Mouse (Mus musculus): ENCODE measurements around the gene Anapc11. TPM values are rescaled to one million over a fixed set of nuclear protein-coding genes. Genes with fewer than 3 reads are reported as not detected.

Gene Anapc11
- total and polyA plus RNA-seq, 3 experiments, result 69.3 to 212 (median 83.8) TPM

DNA sequence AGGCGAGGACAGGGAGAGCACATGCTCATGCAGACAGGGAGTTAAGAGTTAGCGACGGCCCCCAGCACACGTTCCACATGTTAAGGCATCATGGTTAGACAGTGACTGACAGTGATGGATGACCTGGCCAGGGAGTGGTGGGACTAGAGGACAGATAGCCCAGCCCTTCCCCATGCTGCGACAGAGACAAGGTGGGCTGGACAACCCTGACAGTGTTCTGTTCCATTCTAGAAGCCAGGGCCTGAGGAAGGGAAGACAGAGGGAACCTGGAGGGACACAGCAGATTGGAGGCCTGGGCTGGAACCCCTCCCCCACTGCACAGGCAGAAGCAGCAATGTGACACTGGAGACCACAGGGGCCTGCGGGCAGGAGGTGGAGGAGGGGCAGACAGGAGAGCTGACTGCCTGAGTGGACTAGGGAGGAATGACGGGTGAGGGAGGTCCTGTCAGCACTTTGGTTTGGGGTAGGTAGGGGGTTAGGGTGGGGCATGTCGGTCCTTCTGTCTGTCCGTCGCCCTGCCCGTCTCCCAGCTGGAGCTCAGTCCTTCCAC, 19.5 kb upstream of the Anapc11 start:
- ATAC-seq (ENCODE audit: extremely low read depth, insufficient number of reproducible peaks, low FRiP score, poor library complexity, severe bottlenecking), result no peak
- no peaks in the 10 kb centered on the region for H3K27me3 ChIP-seq (ENCODE audit: insufficient read depth, low read length)
- no peak for TF ChIP-seq POLR2AphosphoS5 (IDR thresholded peaks at IDR 0.05; ENCODE audit: insufficient replicate concordance, low read depth, low read length)
- TF ChIP-seq GATA2 (IDR thresholded peaks at IDR 0.05; ENCODE audit: borderline replicate concordance, low read depth, low read length), result 0 out of 2 replicates have a peak, but pooled peaks have one; percentile 3
- TF ChIP-seq GATA1 (IDR thresholded peaks at IDR 0.05; ENCODE audit: borderline replicate concordance, low read length), result no peak
- TF ChIP-seq CTCF (IDR thresholded peaks at IDR 0.05; ENCODE audit: low read depth, low read length), result no peak
- peaks cover 69% of the 10 kb centered on the region for H3K4me1 ChIP-seq (ENCODE audit: insufficient read depth, low read depth, low read length)
- H3K9me3 ChIP-seq (replicated peaks), result no peaks in the 10 kb centered on the region
- peak overlapping the region; percentile 81; the same call in 1 of the 2 replicates for H3K4me3 ChIP-seq (ENCODE audit: low read depth, low read length)
- peaks cover 68% of the 10 kb centered on the region for H3K36me3 ChIP-seq (replicated peaks)
- no peak for DNase-seq (ENCODE audit: low spot score)

DNA sequence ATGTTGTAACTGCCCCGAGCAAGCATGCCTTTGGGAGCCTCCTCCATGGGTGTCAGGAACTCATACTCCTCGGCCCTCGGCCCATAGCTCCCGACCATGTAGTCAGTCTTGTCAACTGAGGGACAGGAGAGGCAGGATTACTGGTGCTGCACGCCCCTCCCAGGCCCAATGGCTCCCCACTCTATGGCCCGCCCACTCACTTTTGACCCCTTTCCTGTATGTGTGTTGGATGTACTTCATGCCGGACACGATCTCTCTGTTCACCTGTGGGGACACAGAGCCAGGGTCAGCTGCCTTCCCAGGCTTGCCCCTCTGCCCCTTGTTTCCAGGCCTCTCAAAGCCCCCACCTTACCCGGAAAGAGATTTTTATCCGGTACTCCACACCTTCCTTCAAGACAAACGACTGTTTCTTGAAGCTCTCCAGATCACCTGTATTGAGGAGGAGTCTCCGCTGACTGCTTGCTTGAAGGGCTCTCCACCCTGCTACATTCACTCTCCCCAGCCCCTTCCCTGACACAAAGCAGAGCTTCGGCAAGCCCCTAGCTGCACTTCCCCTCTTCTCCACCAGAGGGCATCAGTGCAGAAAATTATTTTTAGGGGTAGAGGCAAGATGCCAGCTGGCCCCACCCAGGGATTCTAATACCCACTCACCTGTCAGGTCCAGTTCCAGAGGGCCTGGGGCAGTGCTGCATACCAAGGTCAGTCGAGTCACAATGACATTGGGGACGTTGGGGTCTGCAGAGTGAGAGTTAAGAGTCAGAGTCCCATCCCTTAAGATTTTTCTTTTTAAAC, 18.7 kb upstream of the Anapc11 start:
- DNase-seq (ENCODE audit: low spot score) (peak; percentile 67), ATAC-seq (ENCODE audit: extremely low read depth, insufficient number of reproducible peaks, low FRiP score, poor library complexity, severe bottlenecking) (0 out of 2 replicates have a peak, but pooled peaks have one; percentile 25)
- peaks cover 65% of the 10 kb centered on the region for H3K4me1 ChIP-seq (ENCODE audit: insufficient read depth, low read depth, low read length)
- peaks cover 74% of the 10 kb centered on the region for H3K36me3 ChIP-seq (replicated peaks)
- H3K27me3 ChIP-seq (ENCODE audit: insufficient read depth, low read length), result no peaks in the 10 kb centered on the region
- TF ChIP-seq CTCF (IDR thresholded peaks at IDR 0.05; ENCODE audit: low read depth, low read length) (peak; percentile 98), GATA2 (IDR thresholded peaks at IDR 0.05; ENCODE audit: borderline replicate concordance, low read depth, low read length) (no peak)
- H3K9me3 ChIP-seq (replicated peaks), result no peaks in the 10 kb centered on the region; the same call in 1 of the 2 replicates
- peak overlapping the region; percentile 81; the same call in 1 of the 2 replicates for H3K4me3 ChIP-seq (ENCODE audit: low read depth, low read length)

- Histone ChIP-seq H3K9me3 (replicated peaks) (no peaks in the 10 kb centered on the region; the same call in 1 of the 2 replicates), H3K27me3 (ENCODE audit: insufficient read depth, low read length) (no peaks in the 10 kb centered on the region), H3K36me3 (replicated peaks) (peaks cover 75% of the 10 kb centered on the region), H3K4me3 (ENCODE audit: low read depth, low read length) (peak overlapping the region; percentile 81), H3K4me1 (ENCODE audit: insufficient read depth, low read depth, low read length) (peaks cover 60% of the 10 kb centered on the region)
- TF ChIP-seq GATA1 (IDR thresholded peaks at IDR 0.05; ENCODE audit: borderline replicate concordance, low read length) (no peak), GATA2 (IDR thresholded peaks at IDR 0.05; ENCODE audit: borderline replicate concordance, low read depth, low read length) (no peak), CTCF (IDR thresholded peaks at IDR 0.05; ENCODE audit: low read depth, low read length) (no peak), POLR2AphosphoS5 (IDR thresholded peaks at IDR 0.05; ENCODE audit: insufficient replicate concordance, low read depth, low read length) (no peak), TAL1 (conservative IDR thresholded peaks at IDR 0.05; ENCODE audit: low read depth, low read length) (no peak)
- no peak for DNase-seq (ENCODE audit: low spot score)
- 0 out of 2 replicates have a peak, but pooled peaks have one; percentile 23 for ATAC-seq (ENCODE audit: extremely low read depth, insufficient number of reproducible peaks, low FRiP score, poor library complexity, severe bottlenecking)
Measured at GRCm38 (mm10) chr11:120580190-120580589, 18.0 kb upstream of the Anapc11 start.

DNA sequence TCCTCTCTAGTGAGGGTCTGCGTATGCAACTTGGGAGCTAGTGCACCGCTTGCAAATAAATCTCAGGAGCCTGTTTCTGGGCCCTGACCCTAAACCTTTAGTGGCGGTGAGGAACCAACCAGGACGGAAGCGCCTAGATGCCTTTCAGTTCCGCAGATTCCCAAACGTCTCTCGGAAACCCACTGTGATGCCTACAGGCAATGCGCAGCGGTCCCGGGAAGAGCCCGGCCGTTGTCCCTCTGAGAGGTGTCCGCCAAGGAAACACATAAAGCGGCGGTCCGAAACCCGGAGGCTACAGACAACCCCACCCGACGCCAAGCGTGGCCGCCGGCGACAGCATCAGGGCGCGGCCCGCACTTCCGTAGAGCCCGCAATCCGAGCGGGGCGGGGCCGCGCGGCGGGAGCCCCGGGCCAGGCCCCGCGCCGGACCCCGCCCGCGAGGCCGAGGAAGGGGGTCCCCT, 17.3 kb upstream of the Anapc11 start:
- peaks cover 56% of the 10 kb centered on the region for H3K4me1 ChIP-seq (ENCODE audit: insufficient read depth, low read depth, low read length)
- no peaks in the 10 kb centered on the region for H3K27me3 ChIP-seq (ENCODE audit: insufficient read depth, low read length)
- TF ChIP-seq TAL1 (conservative IDR thresholded peaks at IDR 0.05; ENCODE audit: low read depth, low read length), result no peak
- no peak for TF ChIP-seq CTCF (IDR thresholded peaks at IDR 0.05; ENCODE audit: low read depth, low read length)
- TF ChIP-seq GATA1 (IDR thresholded peaks at IDR 0.05; ENCODE audit: borderline replicate concordance, low read length), result no peak
- TF ChIP-seq POLR2AphosphoS5 (IDR thresholded peaks at IDR 0.05; ENCODE audit: insufficient replicate concordance, low read depth, low read length), result no peak
- no peak for TF ChIP-seq GATA2 (IDR thresholded peaks at IDR 0.05; ENCODE audit: borderline replicate concordance, low read depth, low read length)
- peak overlapping the region; percentile 81 for H3K4me3 ChIP-seq (ENCODE audit: low read depth, low read length)
- H3K9me3 ChIP-seq (replicated peaks), result no peaks in the 10 kb centered on the region; the same call in 1 of the 2 replicates
- no peak for ATAC-seq (ENCODE audit: extremely low read depth, insufficient number of reproducible peaks, low FRiP score, poor library complexity, severe bottlenecking)
- DNase-seq (ENCODE audit: low spot score), result peak; percentile 38
- H3K36me3 ChIP-seq (replicated peaks), result peaks cover 78% of the 10 kb centered on the region

GRCm38 (mm10) chr11:120581490-120582267, 16.5 kb upstream of the Anapc11 start, which contains the start of gene Arhgdia:
Gene Arhgdia (minus strand): TSS chr11:120581624.
- Histone ChIP-seq H3K4me3 (ENCODE audit: low read depth, low read length) (peak within 1 kb of the TSS; percentile 81), H3K9me3 (replicated peaks) (no peaks in the 10 kb centered on the region; the same call in 1 of the 2 replicates), H3K36me3 (replicated peaks) (peaks cover 78% of the 10 kb centered on the region), H3K27me3 (ENCODE audit: insufficient read depth, low read length) (no peaks in the 10 kb centered on the region), H3K4me1 (ENCODE audit: insufficient read depth, low read depth, low read length) (peaks cover 49% of the 10 kb centered on the region)
- no peak for TF ChIP-seq POLR2AphosphoS5 (IDR thresholded peaks at IDR 0.05; ENCODE audit: insufficient replicate concordance, low read depth, low read length)
- no peak for TF ChIP-seq GATA2 (IDR thresholded peaks at IDR 0.05; ENCODE audit: borderline replicate concordance, low read depth, low read length)
- TF ChIP-seq GATA1 (IDR thresholded peaks at IDR 0.05; ENCODE audit: borderline replicate concordance, low read length), result no peak
- no peak for TF ChIP-seq CTCF (IDR thresholded peaks at IDR 0.05; ENCODE audit: low read depth, low read length)
- TF ChIP-seq TAL1 (conservative IDR thresholded peaks at IDR 0.05; ENCODE audit: low read depth, low read length), result no peak
- ATAC-seq (ENCODE audit: extremely low read depth, insufficient number of reproducible peaks, low FRiP score, poor library complexity, severe bottlenecking) (no peak), DNase-seq (ENCODE audit: low spot score) (peak; percentile 93)
